Mouse (Mus musculus) CH12.LX (cell line): ENCODE data around the gene Fabp3.

Experiments used
- CTCF ChIP-seq, 2 experiments: IDR thresholded peaks in 1 of 2; conservative IDR thresholded peaks in 1 of 2; 2 replicates each; pipeline ENCODE4 v1.5.1; 2011 to 2012; ENCODE audit warnings: low read depth in 2 of 2, low read length in 2 of 2, improper control_type of control experiment in 1 of 2, inconsistent platforms in 1 of 2, mild to moderate bottlenecking in 1 of 2, moderate library complexity in 1 of 2
- HCFC1 ChIP-seq: IDR thresholded peaks from 2 replicates; pipeline ENCODE4 v1.6.1; 2012; ENCODE audit warnings: low read depth, mild to moderate bottlenecking, inconsistent platforms, low read length, improper control_type of control experiment
- POLR2A ChIP-seq: IDR thresholded peaks from 2 replicates; pipeline ENCODE4 v1.6.1; 2011; ENCODE audit warnings: low read depth, mild to moderate bottlenecking, improper control_type of control experiment, low read length
- TBP ChIP-seq: conservative IDR thresholded peaks from 2 replicates; pipeline ENCODE4 v1.6.1; 2011; ENCODE audit warnings: low read depth, low read length, improper control_type of control experiment
- ZC3H11A ChIP-seq: IDR thresholded peaks from 2 replicates; pipeline ENCODE4 v1.6.1; 2012; ENCODE audit warnings: low read depth, mild to moderate bottlenecking, inconsistent platforms, low read length, improper control_type of control experiment
- ZMIZ1 ChIP-seq: IDR thresholded peaks from 2 replicates; pipeline ENCODE4 v1.6.1; 2012; ENCODE audit warnings: low read depth, mild to moderate bottlenecking, inconsistent platforms, low read length, improper control_type of control experiment
- ZNF384 ChIP-seq: IDR thresholded peaks from 2 replicates; pipeline ENCODE4 v1.6.1; 2012; ENCODE audit warnings: low read depth, low read length, improper control_type of control experiment, inconsistent platforms

- TF ChIP-seq TBP (no peak), CTCF (conservative IDR thresholded peaks at IDR 0.05 in 1 of 2, IDR thresholded peaks at IDR 0.05 in 1 of 2; ENCODE audit: low read depth in 2 of 2, low read length in 2 of 2) (no peak), ZNF384 (no peak), HCFC1 (no peak), ZC3H11A (no peak), ZMIZ1 (no peak), POLR2A (no peak)
These were observed 24.6 kb upstream of the Fabp3 start for GRCm38 (mm10) chr4:130283826-130284225.
